Mouse (Mus musculus): ENCODE results near the gene Lrwd1. TPM values are rescaled to one million over a fixed set of nuclear protein-coding genes. Genes with fewer than 3 reads are reported as not detected.
A peak's percentile ranks its signal among the peaks of the same experiment; 100 is the strongest.

Lrwd1 gene
- 37.6 and 37.7 TPM in 2 replicates for polyA plus RNA-seq (2016; fragmentation: Nextera tagmentation; extraction: Ambion mirVana)

GRCm38 (mm10) chr5:136135571-136136291, at the start of gene Lrwd1, which contains the start of gene Alkbh4:
Gene Lrwd1, minus strand, starts transcription at chr5:136136074.
Gene Alkbh4, plus strand, starts transcription at chr5:136136146.
- peak; percentile 92 for ATAC-seq (ENCODE audit: low FRiP score, low read depth)
- H3K36me3 ChIP-seq: peaks cover 42% of the 10 kb centered on the region
- H3K27ac ChIP-seq: no peak within 1 kb of the TSS

GRCm38 (mm10) chr5:136183766-136184165, 47.9 kb upstream of the Lrwd1 start:
- WGBS: 90% methylated on average over 7 of the region's 7 CpGs
- Histone ChIP-seq H3K27ac (no peak overlapping the region), H3K4me1 (0 out of 2 replicates have a peak, but pooled peaks cover 3% of the 10 kb centered on the region), H3K9me3 (no peaks in the 10 kb centered on the region), H3K4me2 (replicated peaks) (no peak overlapping the region), H3K27me3 (replicated peaks) (no peaks in the 10 kb centered on the region), H3K4me3 (no peak overlapping the region), H3K36me3 (peaks cover 83% of the 10 kb centered on the region), H3K9ac (no peak overlapping the region)
- ATAC-seq (ENCODE audit: low FRiP score, low read depth): no peak

More at GRCm38 (mm10) chr5:136135571-136136291, at the start of gene Lrwd1, which contains the start of gene Alkbh4:
- no peaks in the 10 kb centered on the region for H3K9me3 ChIP-seq
- peaks cover 20% of the 10 kb centered on the region for H3K4me1 ChIP-seq
- peak within 1 kb of the TSS; percentile 74 for H3K9ac ChIP-seq
- peak within 1 kb of the TSS; percentile 88 for H3K4me2 ChIP-seq (replicated peaks)
- no peaks in the 10 kb centered on the region for H3K27me3 ChIP-seq (replicated peaks)
- WGBS: 1% methylated on average over 60 of the region's 60 CpGs
- peak within 1 kb of the TSS; percentile 59 for H3K4me3 ChIP-seq

DNA sequence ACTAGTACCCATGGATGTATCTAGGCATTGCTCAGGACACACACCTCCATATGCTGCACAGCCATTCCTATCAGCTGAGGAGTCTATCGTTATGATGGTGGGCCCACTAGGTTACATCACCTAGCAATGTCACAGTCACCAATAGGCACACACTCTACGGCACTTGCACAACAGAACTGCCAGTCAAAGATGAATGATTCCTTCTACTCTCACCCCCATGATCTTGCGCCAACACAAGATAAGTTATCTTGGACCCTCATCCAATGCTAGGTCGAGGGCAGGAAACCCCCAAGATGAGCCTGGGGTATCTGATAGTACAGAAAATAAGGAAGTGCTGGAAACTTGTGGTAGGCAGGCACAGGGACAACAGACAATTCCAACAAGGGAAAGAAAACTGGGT, 47.0 kb upstream of the Lrwd1 start:
- no peaks in the 10 kb centered on the region for H3K27me3 ChIP-seq (replicated peaks)
- WGBS: 93% methylated on average over 4 of the region's 4 CpGs
- H3K4me2 ChIP-seq (replicated peaks): no peak overlapping the region
- H3K36me3 ChIP-seq: peaks cover 83% of the 10 kb centered on the region
- H3K9me3 ChIP-seq: no peaks in the 10 kb centered on the region
- no peak for ATAC-seq (ENCODE audit: low FRiP score, low read depth)
- H3K9ac ChIP-seq: no peak overlapping the region
- H3K4me1 ChIP-seq: 0 out of 2 replicates have a peak, but pooled peaks cover 3% of the 10 kb centered on the region
- no peak overlapping the region for H3K27ac ChIP-seq
- H3K4me3 ChIP-seq: no peak overlapping the region

GRCm38 (mm10) chr5:136182049-136182448, 46.2 kb upstream of the Lrwd1 start:
- Histone ChIP-seq H3K4me2 (replicated peaks) (no peak overlapping the region), H3K9me3 (no peaks in the 10 kb centered on the region)
- no peak for ATAC-seq (ENCODE audit: low FRiP score, low read depth)

DNA sequence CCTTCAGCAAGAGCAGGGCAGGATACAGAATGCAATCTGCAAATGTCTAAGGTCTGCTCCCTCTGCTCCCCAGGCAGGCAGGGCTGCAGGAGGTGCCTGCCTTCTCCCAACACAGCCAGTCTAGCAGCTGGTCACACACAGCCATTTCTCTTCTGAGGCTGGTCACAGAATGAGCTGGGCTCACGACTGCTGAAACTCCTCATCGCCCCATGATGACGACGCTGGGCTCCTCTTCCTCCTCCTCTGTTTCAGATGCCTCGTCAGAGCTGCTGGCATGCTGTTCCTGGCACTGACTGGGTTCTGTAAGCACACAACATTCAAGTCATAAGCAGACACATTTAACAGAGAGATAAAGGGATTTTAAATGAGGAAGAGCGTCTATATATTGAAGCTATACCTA, 45.3 kb upstream of the Lrwd1 start:
- peaks cover 80% of the 10 kb centered on the region for H3K36me3 ChIP-seq
- H3K27ac ChIP-seq: no peak overlapping the region
- 91% methylated on average over 6 of the region's 6 CpGs for WGBS
- ATAC-seq (ENCODE audit: low FRiP score, low read depth): no peak
- no peaks in the 10 kb centered on the region for H3K27me3 ChIP-seq (replicated peaks)
- H3K9ac ChIP-seq: no peak overlapping the region
- H3K4me3 ChIP-seq: no peak overlapping the region
- H3K9me3 ChIP-seq: no peaks in the 10 kb centered on the region
- H3K4me1 ChIP-seq: 0 out of 2 replicates have a peak, but pooled peaks cover under 1% of the 10 kb centered on the region
- H3K4me2 ChIP-seq (replicated peaks): no peak overlapping the region

More at GRCm38 (mm10) chr5:136182049-136182448, 46.2 kb upstream of the Lrwd1 start:
- Histone ChIP-seq H3K36me3 (peaks cover 86% of the 10 kb centered on the region), H3K27ac (no peak overlapping the region), H3K27me3 (replicated peaks) (no peaks in the 10 kb centered on the region), H3K4me1 (0 out of 2 replicates have a peak, but pooled peaks cover 3% of the 10 kb centered on the region), H3K9ac (no peak overlapping the region), H3K4me3 (no peak overlapping the region)
- WGBS: 87% methylated on average over 6 of the region's 6 CpGs

- Histone ChIP-seq H3K4me2 (replicated peaks) (no peak overlapping the region), H3K4me1 (no peaks in the 10 kb centered on the region), H3K36me3 (peaks cover 69% of the 10 kb centered on the region), H3K9me3 (no peaks in the 10 kb centered on the region), H3K4me3 (no peak overlapping the region), H3K27me3 (replicated peaks) (no peaks in the 10 kb centered on the region), H3K27ac (no peak overlapping the region), H3K9ac (no peak overlapping the region)
- WGBS: 68% methylated on average over 5 of the region's 5 CpGs
- ATAC-seq (ENCODE audit: low FRiP score, low read depth): no peak
These were observed 43.7 kb upstream of the Lrwd1 start for GRCm38 (mm10) chr5:136179594-136179993.

- Histone ChIP-seq H3K27ac (no peak overlapping the region), H3K9me3 (no peaks in the 10 kb centered on the region), H3K9ac (no peak overlapping the region), H3K4me1 (peaks cover 10% of the 10 kb centered on the region), H3K4me3 (no peak overlapping the region), H3K4me2 (replicated peaks) (no peak overlapping the region), H3K36me3 (peaks cover 16% of the 10 kb centered on the region; the same call in 1 of the 2 replicates), H3K27me3 (replicated peaks) (no peaks in the 10 kb centered on the region)
- 57% methylated on average over 9 of the region's 9 CpGs for WGBS
- no peak for ATAC-seq (ENCODE audit: low FRiP score, low read depth)
These were observed 38.0 kb upstream of the Lrwd1 start for GRCm38 (mm10) chr5:136173606-136174463.

- Histone ChIP-seq H3K36me3 (peaks cover 11% of the 10 kb centered on the region; the same call in 1 of the 2 replicates), H3K9me3 (peaks cover 5% of the 10 kb centered on the region; the same call in 1 of the 2 replicates), H3K4me2 (replicated peaks) (no peak overlapping the region), H3K27me3 (replicated peaks) (no peaks in the 10 kb centered on the region), H3K27ac (no peak overlapping the region), H3K4me3 (no peak overlapping the region), H3K4me1 (peaks cover 10% of the 10 kb centered on the region), H3K9ac (no peak overlapping the region)
- ATAC-seq (ENCODE audit: low FRiP score, low read depth): no peak
- WGBS: 76% methylated on average over 9 of the region's 9 CpGs
These were observed 37.1 kb upstream of the Lrwd1 start for GRCm38 (mm10) chr5:136172939-136173338.

- 41% methylated on average over 17 of the region's 17 CpGs for WGBS
- peaks cover 7% of the 10 kb centered on the region; the same call in 1 of the 2 replicates for H3K9me3 ChIP-seq
- peak overlapping the region; percentile 59 for H3K4me3 ChIP-seq
- H3K4me2 ChIP-seq (replicated peaks): peak overlapping the region; percentile 97
- H3K9ac ChIP-seq: peak overlapping the region; percentile 73; the same call in 1 of the 2 replicates
- no peak for ATAC-seq (ENCODE audit: low FRiP score, low read depth)
- H3K27ac ChIP-seq: no peak overlapping the region
- peaks cover 10% of the 10 kb centered on the region for H3K4me1 ChIP-seq
- H3K36me3 ChIP-seq: peaks cover 4% of the 10 kb centered on the region; the same call in 1 of the 2 replicates
- no peaks in the 10 kb centered on the region for H3K27me3 ChIP-seq (replicated peaks)
These were observed 35.8 kb upstream of the Lrwd1 start for GRCm38 (mm10) chr5:136171363-136172341.

DNA sequence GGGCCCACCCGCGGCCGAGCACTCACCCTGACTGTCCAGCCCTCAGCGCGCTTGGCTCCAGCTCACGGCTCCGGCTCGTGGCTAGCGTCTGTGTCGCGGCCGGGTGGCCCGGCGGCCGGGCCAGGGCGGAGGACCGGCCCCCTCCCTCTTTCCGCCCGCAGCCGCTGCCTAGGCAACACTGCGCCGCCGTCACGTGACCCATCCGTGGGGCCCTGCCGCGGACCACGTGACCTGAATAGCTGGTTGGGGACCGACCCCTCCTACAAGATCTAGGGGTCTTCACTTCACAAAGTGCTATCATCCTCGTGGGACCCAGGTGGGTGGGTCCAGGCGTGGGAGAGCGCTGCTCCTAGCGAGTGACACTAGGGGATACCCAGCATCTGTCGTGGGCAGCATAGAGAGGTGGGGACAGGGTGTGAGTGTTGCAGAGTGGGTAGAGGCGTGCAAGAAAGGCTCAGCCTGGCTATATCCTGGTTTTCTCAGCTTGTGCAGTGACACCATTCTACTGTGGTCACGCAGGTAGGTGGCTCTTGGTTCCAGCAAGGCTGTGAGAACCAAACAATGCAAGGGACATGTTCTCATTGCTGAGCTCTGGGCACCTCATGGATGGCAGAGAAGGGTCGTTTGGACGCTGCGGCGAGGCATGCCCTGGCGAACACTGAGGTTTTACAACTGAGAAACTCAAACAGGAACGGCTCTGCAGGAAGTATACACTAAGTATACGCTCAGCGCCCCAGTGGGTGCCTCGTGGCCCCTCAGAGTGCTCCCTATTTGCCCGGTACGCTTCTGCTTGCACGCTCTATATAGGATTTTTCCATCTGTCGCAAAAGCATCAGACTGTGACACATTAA, 34.9 kb upstream of the Lrwd1 start, which contains the start of gene Orai2:
Gene Orai2, minus strand, starts transcription at position 202 of the 851 bp plus-strand sequence.
- H3K4me2 ChIP-seq (replicated peaks): peak within 1 kb of the TSS; percentile 97
- peaks cover 10% of the 10 kb centered on the region for H3K4me1 ChIP-seq
- H3K9ac ChIP-seq: peak within 1 kb of the TSS; percentile 73
- H3K27me3 ChIP-seq (replicated peaks): no peaks in the 10 kb centered on the region
- peaks cover 4% of the 10 kb centered on the region; the same call in 1 of the 2 replicates for H3K36me3 ChIP-seq
- ATAC-seq (ENCODE audit: low FRiP score, low read depth): peak; percentile 89
- peak within 1 kb of the TSS; percentile 59 for H3K4me3 ChIP-seq
- no peak within 1 kb of the TSS for H3K27ac ChIP-seq
- H3K9me3 ChIP-seq: peaks cover 7% of the 10 kb centered on the region; the same call in 1 of the 2 replicates
- WGBS: 5% methylated on average over 49 of the region's 49 CpGs
